Mouse (Mus musculus) adrenal gland, postnatal 0 days (tissue): Measurements from ENCODE around the gene Hmmr. TPM values are rescaled to one million over a fixed set of nuclear protein-coding genes. Genes with fewer than 3 reads are reported as not detected.

Source experiments
- polyA plus RNA-seq: library from polyadenylated mRNA; unstranded; fragments of >200 nt; fragmentation: Nextera tagmentation; extraction: Ambion mirVana; gene quantifications from 2 replicates; pipeline ENCODE4 v1.2.1, GENCODE M21; 2015

Gene Hmmr
- polyA plus RNA-seq = 10.9 and 12.3 TPM in 2 replicates

DNA sequence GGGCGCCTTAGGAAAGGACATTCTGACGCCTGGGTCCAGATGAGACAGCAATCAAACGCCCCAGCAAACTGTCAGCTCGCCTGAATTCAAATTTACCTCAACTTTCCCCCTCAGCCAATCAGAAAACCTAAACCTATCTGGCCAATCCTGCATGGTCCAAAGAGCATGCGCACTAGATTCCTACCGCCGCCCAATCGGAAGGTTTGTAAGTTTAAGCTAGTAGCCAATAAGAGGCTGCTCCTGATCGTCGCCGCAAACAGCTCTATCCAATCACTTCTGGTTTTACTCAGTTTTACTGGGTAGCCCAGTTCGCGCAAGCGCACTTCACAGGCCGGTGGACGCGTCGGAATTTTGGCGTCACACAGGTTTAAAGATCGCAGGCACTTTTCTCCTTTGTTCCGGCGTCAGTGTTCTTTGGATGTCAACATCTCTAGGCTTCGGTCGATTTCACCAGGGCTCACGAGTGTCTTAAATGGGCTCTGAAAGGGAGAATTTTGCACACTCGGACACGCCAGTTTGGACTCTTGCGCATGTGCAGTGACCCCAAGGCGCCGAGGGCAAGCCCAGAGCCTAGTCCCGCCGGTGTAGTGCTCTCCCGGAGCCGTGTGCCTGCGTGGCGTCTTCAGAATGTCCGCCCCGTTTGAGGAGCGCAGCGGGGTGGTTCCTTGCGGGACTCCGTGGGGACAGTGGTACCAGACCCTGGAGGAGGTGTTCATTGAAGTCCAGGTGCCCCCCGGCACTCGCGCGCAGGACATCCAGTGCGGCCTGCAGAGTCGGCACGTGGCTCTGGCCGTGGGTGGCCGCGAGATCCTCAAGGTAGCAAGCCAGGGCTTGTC, at the start of gene Hmmr, which contains the start of gene Nudcd2:
Gene Hmmr (minus strand): TSS at position 84 of the 836 bp plus-strand sequence.
Gene Nudcd2 (plus strand): TSS at position 329 of the 836 bp plus-strand sequence.

DNA sequence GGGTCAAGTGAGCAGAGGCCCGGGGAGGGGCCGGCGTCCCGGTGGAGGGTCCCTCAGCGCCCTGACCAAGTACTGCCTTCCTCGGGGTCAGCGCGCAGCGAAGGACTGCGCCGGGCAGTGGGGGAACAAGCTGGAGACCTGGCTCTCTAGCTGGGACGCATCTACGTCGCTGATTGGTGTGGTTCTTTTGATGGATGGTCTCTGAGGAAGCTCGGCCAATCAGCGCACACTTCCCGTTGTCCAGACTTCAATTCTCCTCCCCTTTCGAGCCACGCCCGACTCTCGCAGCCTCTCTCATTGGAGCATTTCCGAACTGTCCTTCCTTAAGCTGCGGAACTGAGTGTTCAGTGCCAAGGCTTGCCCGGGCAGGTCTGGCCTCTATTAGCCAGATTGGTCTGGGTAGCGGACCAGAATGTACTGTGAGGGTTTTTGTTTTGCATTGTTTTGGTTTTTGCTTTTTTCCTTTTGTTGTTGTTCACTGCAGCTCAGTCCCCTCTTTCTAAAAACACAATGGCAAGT, 21.9 kb upstream of the Hmmr start, which contains the start of gene Ccng1:
Gene Ccng1 (minus strand): TSS at position 203 of the 519 bp plus-strand sequence.

GRCm38 (mm10) chr11:40695103-40695502, 38.1 kb downstream of the Hmmr start, which contains the start of gene Mat2b:
Mat2b (minus strand) TSS chr11:40695203.

Other genes starting within 250 kb of the Hmmr start
- gene Mat2b, start 38.2 kb downstream of the Hmmr start, polyA plus RNA-seq = 114 and 141 TPM in 2 replicates
- 107 and 108 TPM in 2 replicates for gene Nudcd2, start 245 bp upstream of the Hmmr start, polyA plus RNA-seq
- 50.9 and 56.1 TPM in 2 replicates for gene Ccng1, start 21.9 kb upstream of the Hmmr start, polyA plus RNA-seq